Mouse (Mus musculus) megakaryocyte, embryonic 14.5 days (primary cell): ENCODE data around the gene Cnpy1. TPM values are rescaled to one million over a fixed set of nuclear protein-coding genes. Genes with fewer than 3 reads are reported as not detected.

Experiments used
- H3K27me3 ChIP-seq: replicated peaks from 2 replicates; pipeline ENCODE3; 2012; ENCODE audit warnings: inconsistent platforms
- H3K36me3 ChIP-seq: replicated peaks from 2 replicates; pipeline ENCODE3; 2012; ENCODE audit warnings: low read length, inconsistent platforms, mixed read lengths
- H3K4me1 ChIP-seq: 2 replicates; pipeline ENCODE4 v1.6.1; 2012; ENCODE audit warnings: inconsistent platforms
- H3K4me3 ChIP-seq: replicated peaks from 2 replicates; pipeline ENCODE3; 2012; ENCODE audit warnings: moderate library complexity, mild to moderate bottlenecking, inconsistent platforms
- H3K9me3 ChIP-seq: 2 replicates; pipeline ENCODE4 v1.6.1; 2012; ENCODE audit warnings: inconsistent platforms
- FLI1 ChIP-seq: IDR thresholded peaks from 2 replicates; pipeline ENCODE4 v1.6.1; 2012; ENCODE audit warnings: low read length, inconsistent platforms, mixed read lengths
- GATA1 ChIP-seq: IDR thresholded peaks from 3 replicates; pipeline ENCODE4 v1.6.1; 2012; ENCODE audit warnings: mixed read lengths, low read length, inconsistent platforms, borderline replicate concordance
- polyA plus RNA-seq: library from polyadenylated mRNA; stranded (reverse); fragments of >175 nt; gene quantifications from 2 replicates; pipeline ENCODE4 v1.2.3, GENCODE M21; 2012; ENCODE audit warnings: low replicate concordance; ENCODE audit not compliant: insufficient read depth

Gene Cnpy1
- polyA plus RNA-seq, 1 experiment: not detected

DNA sequence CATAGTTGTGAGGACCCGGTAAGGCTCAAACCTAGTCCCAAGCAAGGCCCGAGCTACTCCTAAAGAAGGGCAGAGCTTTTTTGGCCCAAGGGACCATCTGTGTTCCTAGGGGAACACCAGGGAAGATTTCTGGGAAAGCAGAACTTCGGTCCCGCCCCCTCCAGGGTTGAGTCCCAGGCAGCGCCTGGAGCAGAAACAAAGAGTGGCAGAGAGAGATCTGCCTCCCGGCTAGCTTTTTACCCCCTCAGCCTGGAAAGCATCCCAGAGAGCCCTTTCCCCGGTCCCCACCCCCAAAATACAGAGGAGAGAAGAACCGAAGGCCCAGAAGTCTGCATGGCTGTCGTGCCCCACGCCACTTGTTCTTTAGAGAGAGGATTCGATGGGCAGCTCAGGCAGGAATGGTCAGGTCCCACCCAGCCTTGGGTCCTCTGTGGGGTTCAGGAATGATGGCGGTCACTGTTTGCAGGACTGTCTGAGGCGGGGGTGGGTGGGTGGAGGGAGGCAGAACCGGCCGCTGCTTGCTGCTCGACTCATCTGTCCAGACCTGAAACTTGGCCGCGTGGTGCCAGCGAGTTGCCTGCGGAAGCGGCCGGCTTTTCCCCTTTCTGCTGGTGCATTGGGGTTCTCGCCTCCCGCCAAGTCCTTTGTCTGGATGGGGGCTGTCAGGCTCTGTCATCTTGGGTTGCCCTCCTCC, 70.6 kb downstream of the Cnpy1 start:
- Histone ChIP-seq H3K4me3 (no peak overlapping the region), H3K4me1 (peaks cover 12% of the 10 kb centered on the region), H3K36me3 (no peaks in the 10 kb centered on the region), H3K9me3 (no peaks in the 10 kb centered on the region), H3K27me3 (peaks cover 94% of the 10 kb centered on the region)
- TF ChIP-seq FLI1: no peak
- TF ChIP-seq GATA1: no peak

DNA sequence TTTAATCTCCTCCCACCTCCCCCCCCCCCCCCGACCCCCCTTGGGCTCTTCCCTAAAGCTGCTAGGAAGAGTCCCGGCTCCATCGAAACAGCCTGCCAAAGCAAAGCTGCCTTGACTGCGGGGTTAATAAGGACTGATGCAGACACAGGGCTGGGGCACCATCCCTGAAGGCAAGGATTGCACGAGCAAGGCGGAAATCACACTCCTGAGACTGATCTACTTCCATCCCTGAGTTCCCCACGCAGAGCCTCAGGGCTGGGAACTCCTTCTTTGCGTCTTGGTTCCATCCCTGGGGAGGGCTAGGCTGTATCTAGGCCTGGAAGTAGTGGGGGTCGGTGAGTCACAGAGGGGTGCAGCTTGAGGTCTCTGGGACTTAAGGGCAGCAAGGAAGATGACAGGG, 71.5 kb downstream of the Cnpy1 start:
- H3K4me1 ChIP-seq: peaks cover 12% of the 10 kb centered on the region
- no peaks in the 10 kb centered on the region for H3K9me3 ChIP-seq
- H3K27me3 ChIP-seq: peaks cover 95% of the 10 kb centered on the region
- TF ChIP-seq FLI1 (no peak), GATA1 (no peak)
- no peaks in the 10 kb centered on the region for H3K36me3 ChIP-seq
- H3K4me3 ChIP-seq: no peak overlapping the region

DNA sequence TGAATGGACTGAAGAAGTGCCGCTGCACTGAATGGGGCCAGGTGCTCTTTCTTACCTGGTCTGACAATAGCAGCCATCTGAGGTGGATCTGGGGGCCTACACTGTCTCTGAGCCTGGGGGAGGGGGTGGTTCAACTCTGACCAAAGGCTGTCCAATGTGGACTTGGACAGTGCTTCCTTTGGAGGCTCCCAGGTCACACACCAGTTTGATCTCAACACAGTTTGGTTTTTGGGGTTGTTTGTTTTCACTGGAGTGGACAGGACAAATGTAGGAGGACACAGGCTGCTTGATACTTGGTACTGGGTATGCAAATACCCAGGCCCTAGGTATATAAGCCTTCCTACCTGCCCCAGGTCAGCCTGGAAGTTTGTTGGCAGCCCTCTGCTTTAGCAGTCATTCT, 71.9 kb downstream of the Cnpy1 start:
- no peak overlapping the region for H3K4me3 ChIP-seq
- no peaks in the 10 kb centered on the region for H3K36me3 ChIP-seq
- no peak for TF ChIP-seq FLI1
- TF ChIP-seq GATA1: no peak
- H3K4me1 ChIP-seq: peaks cover 16% of the 10 kb centered on the region
- peaks cover 95% of the 10 kb centered on the region for H3K27me3 ChIP-seq
- no peaks in the 10 kb centered on the region for H3K9me3 ChIP-seq

DNA sequence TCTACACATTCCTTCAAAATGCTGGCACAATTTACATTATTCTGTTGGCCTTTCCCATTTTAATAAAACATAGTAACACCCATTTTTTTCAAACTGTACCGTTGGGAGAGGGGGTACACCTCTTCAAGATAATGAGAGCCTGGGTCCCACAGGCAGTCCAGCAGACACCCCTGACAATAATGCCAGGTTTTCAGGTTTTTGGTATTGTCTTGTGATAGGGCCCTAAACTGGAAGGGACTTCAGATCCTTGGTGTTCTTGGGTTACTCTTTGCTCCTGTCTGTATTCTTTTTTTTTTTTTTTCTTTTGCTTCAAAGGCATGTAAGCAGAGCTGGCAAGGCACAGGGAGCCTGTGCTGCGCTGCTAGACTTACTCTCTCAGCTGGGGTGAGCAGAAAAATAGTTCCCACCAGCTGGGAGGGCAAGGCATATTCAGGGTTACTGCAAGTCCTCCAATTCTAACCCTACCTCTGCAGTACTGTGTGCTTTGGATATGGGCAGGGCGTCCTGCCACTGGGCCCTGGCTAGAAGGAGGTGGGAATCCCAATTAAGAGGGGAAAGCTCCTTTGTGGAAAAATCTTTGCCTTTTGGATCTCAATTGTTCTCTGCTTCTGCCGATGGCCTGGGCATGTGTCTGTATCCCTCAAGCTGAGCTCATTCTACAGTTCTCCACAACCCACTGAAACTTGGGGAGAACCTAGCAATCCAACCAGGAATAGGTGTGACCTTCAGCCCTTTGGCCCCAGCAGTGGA, 72.5 kb downstream of the Cnpy1 start:
- H3K4me1 ChIP-seq: peaks cover 22% of the 10 kb centered on the region
- peaks cover 95% of the 10 kb centered on the region for H3K27me3 ChIP-seq
- H3K36me3 ChIP-seq: no peaks in the 10 kb centered on the region
- TF ChIP-seq GATA1: no peak
- no peak for TF ChIP-seq FLI1
- no peaks in the 10 kb centered on the region for H3K9me3 ChIP-seq
- H3K4me3 ChIP-seq: no peak overlapping the region

DNA sequence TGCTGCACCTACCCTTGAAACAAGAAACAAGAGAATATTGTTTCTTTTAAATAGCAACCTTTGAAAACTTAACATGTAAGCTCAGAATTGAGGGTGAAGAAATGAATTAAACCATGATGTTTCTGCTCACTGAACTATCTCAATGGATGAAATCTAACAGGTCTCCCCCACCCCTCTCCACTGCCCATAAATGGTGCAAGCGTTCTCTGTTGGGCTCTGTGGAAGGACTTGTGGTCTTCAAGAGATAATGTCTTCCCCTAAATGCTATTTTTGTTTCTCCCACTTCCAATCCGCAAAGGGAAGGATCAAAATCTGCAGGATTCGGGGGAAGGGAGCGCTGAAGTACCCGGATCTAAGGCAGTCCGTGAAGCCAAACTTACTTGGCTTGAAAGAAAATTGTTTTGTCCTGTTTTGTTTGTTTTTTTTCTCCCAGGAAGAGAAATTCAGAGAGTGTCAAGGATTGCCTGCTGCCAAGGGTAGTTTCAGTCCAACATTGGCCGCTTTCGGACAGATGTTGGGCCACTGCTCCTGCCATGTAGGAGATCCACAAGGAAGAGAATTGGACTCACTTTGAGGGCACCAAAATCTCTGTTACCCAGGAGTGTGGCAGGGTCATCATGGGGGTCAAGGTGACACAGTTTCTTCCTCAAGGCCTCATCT, 73.2 kb downstream of the Cnpy1 start:
- no peaks in the 10 kb centered on the region for H3K36me3 ChIP-seq
- H3K9me3 ChIP-seq: no peaks in the 10 kb centered on the region
- no peak for TF ChIP-seq FLI1
- TF ChIP-seq GATA1: no peak
- peaks cover 95% of the 10 kb centered on the region for H3K27me3 ChIP-seq
- H3K4me1 ChIP-seq: peaks cover 29% of the 10 kb centered on the region
- no peak overlapping the region for H3K4me3 ChIP-seq

DNA sequence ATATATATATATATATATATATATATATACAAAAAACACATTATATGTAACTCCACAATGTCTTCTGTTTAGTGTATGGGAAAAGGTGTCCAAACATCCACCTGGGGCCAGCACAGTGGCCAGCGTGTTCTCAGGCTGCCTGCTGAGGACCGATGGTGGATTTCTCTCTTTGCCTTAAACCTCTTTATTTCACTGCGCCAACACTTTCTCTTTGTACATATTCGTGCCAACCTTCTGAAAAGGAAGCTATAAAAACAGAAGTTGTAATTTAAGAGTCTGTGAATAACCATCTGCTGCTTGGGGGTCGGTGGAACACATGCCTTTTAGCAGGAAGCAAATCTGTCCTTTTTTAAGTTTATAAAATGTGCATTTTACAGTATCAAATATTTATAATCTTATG, 73.9 kb downstream of the Cnpy1 start:
- TF ChIP-seq FLI1 (no peak), GATA1 (no peak)
- no peaks in the 10 kb centered on the region for H3K36me3 ChIP-seq
- H3K9me3 ChIP-seq: no peaks in the 10 kb centered on the region
- H3K4me1 ChIP-seq: peaks cover 36% of the 10 kb centered on the region
- H3K4me3 ChIP-seq: no peak overlapping the region
- H3K27me3 ChIP-seq: peaks cover 95% of the 10 kb centered on the region

DNA sequence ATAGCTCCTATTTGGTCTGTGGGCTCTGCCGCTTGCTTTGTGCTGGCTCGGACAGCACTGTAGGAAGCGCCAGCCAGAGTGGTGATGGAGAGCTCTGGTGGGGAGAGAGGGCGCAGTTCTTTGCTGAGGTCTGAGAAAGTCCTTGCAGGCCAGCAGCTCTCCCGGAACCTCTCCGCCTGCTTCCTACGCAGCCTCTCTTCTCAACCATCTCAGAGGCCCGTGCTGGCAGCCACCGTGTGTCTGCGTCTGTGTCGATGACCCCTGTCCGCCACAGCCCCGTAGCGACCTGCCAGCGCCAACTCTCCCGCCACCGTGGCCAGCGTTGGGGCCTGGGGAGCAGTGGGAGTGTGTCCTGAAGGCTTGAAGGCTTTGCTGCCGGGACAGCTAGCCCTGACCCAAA, 74.7 kb downstream of the Cnpy1 start:
- no peaks in the 10 kb centered on the region for H3K9me3 ChIP-seq
- peaks cover 95% of the 10 kb centered on the region for H3K27me3 ChIP-seq
- H3K4me1 ChIP-seq: peaks cover 44% of the 10 kb centered on the region
- TF ChIP-seq GATA1 (no peak), FLI1 (no peak)
- no peak overlapping the region for H3K4me3 ChIP-seq
- no peaks in the 10 kb centered on the region for H3K36me3 ChIP-seq

DNA sequence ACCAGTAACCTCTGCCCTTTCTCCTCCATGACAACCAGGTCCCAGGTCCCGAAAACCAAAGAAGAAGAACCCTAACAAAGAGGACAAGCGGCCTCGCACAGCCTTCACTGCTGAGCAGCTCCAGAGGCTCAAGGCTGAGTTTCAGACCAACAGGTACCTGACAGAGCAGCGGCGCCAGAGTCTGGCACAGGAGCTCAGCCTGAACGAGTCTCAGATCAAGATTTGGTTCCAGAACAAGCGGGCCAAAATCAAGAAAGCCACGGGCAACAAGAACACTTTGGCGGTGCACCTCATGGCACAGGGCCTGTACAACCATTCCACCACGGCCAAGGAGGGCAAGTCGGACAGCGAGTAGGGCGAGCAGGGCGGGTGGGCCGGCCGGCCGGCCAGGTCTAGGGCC, 75.5 kb downstream of the Cnpy1 start:
- H3K36me3 ChIP-seq: no peaks in the 10 kb centered on the region
- H3K4me1 ChIP-seq: peaks cover 47% of the 10 kb centered on the region
- no peak overlapping the region for H3K4me3 ChIP-seq
- H3K9me3 ChIP-seq: no peaks in the 10 kb centered on the region
- TF ChIP-seq FLI1 (no peak), GATA1 (no peak)
- H3K27me3 ChIP-seq: peaks cover 95% of the 10 kb centered on the region

DNA sequence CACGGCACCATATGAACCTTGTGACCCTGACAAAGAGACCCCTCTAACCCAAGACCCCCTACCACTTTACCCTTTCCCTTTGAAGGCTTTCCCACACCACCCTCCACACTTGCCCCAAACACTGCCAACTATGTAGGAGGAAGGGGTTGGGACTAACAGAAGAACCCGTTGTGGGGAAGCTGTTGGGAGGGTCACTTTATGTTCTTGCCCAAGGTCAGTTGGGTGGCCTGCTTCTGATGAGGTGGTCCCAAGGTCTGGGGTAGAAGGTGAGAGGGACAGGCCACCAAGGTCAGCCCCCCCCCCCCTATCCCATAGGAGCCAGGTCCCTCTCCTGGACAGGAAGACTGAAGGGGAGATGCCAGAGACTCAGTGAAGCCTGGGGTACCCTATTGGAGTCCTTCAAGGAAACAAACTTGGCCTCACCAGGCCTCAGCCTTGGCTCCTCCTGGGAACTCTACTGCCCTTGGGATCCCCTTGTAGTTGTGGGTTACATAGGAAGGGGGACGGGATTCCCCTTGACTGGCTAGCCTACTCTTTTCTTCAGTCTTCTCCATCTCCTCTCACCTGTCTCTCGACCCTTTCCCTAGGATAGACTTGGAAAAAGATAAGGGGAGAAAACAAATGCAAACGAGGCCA, 76.3 kb downstream of the Cnpy1 start:
- Histone ChIP-seq H3K9me3 (no peaks in the 10 kb centered on the region), H3K27me3 (peaks cover 94% of the 10 kb centered on the region), H3K4me3 (no peak overlapping the region), H3K4me1 (peaks cover 48% of the 10 kb centered on the region), H3K36me3 (no peaks in the 10 kb centered on the region)
- no peak for TF ChIP-seq GATA1
- no peak for TF ChIP-seq FLI1
